Mouse (Mus musculus) spleen, postnatal 4 days (tissue): Measurements from ENCODE around the gene Fam57b.
A peak's percentile ranks its signal among the peaks of the same experiment; 100 is the strongest.

Source experiments
- DNase-seq, 2 experiments: peaks; one replicate each; pipeline ENCODE4 v3.0.0; 2022; ENCODE audit warnings: low spot score in 2 of 2

Fam57b gene

DNA sequence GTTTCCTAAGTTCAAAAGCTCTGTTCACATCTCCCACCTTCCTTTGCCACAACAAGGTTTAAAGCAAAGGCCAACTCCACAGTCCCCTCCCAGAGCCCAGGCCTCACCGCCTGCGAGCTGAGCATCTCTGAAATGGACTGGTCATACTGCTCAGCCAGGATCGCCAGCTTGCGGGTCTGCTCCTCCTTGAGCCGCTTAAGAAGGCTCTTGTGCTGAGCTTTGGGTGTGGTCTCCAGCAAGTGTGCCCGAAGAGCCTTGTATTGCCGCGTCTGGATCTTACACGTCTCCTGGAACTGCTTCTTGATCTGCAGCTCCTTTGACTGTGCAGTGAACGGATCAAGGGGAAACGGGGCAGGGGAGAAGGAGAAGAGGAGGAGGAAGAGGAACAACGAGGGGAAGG is 70.5 kb downstream of the Fam57b start:
- peak in 1 of 2 experiments; percentile 54 for DNase-seq

DNA sequence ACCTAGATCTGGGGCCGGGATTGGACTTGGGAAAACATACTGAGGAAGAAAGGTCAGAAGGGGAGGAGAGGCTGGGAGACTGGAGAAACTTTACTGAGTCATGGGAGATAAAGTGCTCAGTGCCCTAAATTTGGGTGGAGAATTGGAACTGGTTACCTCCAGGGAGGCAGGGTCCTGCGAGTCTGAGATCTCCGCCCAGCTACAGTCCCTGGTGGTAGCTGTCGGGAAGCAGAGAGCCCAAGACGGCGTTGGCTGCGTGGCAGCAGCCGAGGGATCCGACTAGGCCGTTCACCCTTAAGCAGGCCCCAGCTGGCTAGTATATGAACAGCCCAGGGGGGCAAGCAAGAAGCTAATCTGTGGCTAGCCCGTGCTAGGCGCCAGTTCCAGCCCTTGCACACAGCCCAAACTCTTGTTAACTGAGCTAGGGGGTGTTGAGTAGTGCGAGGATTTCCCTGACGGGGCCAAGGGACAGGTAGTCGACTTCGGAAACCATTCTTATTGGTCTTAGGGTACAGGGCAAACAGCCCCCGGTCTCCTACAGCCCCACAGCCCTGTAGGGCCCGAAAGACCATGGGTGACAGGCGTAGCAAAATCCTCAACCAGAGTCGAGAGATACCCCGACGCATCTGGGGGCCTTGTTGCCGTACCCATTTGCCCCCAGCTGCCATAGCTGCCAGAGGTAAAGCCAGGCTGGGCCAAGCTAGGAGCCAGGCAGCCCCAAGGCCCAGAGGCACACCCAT is 72.5 kb downstream of the Fam57b start:
- peak in 1 of 2 experiments; percentile 55 for DNase-seq

DNA sequence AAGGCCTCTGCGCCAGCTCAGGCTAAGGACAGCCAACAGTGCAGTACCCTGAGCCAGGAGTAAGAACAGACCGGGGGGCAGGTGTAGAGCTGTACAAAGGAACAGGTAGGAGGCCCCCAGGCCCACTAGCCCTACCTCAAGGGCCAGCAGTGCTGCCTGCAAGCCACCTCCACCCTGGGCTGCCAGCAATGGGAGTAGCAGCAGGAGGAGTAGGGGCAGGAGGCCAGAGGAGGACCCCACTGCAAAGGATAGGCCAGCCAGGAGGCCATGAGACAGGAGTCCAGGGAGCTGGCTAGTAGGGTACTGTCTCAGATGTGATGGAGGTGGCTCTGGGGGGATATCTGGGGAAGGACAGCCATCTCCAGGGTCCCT is 73.0 kb downstream of the Fam57b start:
- DNase-seq = peak in 1 of 2 experiments; percentile 58

DNA sequence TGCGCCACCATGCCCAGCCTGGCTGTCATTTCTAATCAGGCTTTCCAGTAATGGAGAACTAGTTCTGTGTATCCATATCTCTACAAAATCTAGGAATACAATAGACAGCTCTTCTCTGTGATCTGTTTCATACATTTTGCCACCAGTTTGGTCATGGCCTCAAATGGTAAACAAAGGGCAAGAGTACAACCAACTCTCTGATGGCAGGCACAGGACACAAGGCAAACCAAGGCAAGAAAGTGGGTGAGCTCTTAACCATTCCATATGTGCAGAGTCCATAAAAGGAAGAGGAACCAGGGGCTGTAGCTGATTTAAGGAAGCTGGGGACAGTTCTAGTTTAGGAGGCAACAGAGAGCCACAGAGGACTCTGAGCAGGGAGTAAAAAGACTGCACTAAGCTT is 79.8 kb downstream of the Fam57b start:
- no peak for DNase-seq
